Mouse (Mus musculus) CH12.LX (cell line): ENCODE results near the gene Gm49320. TPM values are rescaled to one million over a fixed set of nuclear protein-coding genes. Genes with fewer than 3 reads are reported as not detected.

ENCODE experiments used
- DNase-seq: peaks from one replicate; pipeline ENCODE4 v3.0.0-alpha.2; 2013; ENCODE audit errors: extremely low read depth
- H3K27ac ChIP-seq: 2 replicates; pipeline ENCODE4 v1.5.1; 2012; ENCODE audit warnings: low read depth, mild to moderate bottlenecking, control low read depth, moderate library complexity; ENCODE audit not compliant: insufficient read depth
- H3K27me3 ChIP-seq: replicated peaks from 2 replicates; pipeline ENCODE3; 2012; ENCODE audit warnings: inconsistent platforms
- H3K36me3 ChIP-seq, 2 experiments: replicated peaks in 1 of 2; 2 replicates each; pipeline versions ENCODE3 to v1.6.1; 2012; ENCODE audit warnings: inconsistent platforms in 1 of 2, low read length in 1 of 2, mild to moderate bottlenecking in 1 of 2, mixed read lengths in 1 of 2, moderate library complexity in 1 of 2; ENCODE audit not compliant: control insufficient read depth in 1 of 2, insufficient read depth in 1 of 2
- H3K4me1 ChIP-seq, 2 experiments: 2 replicates each; pipeline ENCODE4 v1.6.1; 2012; ENCODE audit warnings: inconsistent platforms in 1 of 2, moderate library complexity in 1 of 2; ENCODE audit not compliant: insufficient read depth in 2 of 2, control insufficient read depth in 1 of 2
- H3K4me2 ChIP-seq: 2 replicates; pipeline ENCODE4 v1.6.1; 2012; ENCODE audit warnings: low read depth, mild to moderate bottlenecking, control low read depth; ENCODE audit not compliant: poor library complexity, insufficient read depth, severe bottlenecking
- H3K4me3 ChIP-seq, 3 experiments: fragments of 150-350 bp in 1 of 3; sonication (generic) in 1 of 3; replicated peaks in 1 of 3; 2 replicates each; pipeline versions ENCODE3 to v1.5.1; 2011 to 2012; ENCODE audit warnings: low read depth in 2 of 3, low read length in 2 of 3, mild to moderate bottlenecking in 2 of 3, moderate library complexity in 2 of 3, control low read depth in 1 of 3, improper control_type of control experiment in 1 of 3, inconsistent platforms in 1 of 3, mixed read lengths in 1 of 3; ENCODE audit not compliant: poor library complexity in 1 of 3
- H3K79me2 ChIP-seq: replicated peaks from 2 replicates; pipeline ENCODE4 v1.6.1; 2012; ENCODE audit warnings: mild to moderate bottlenecking, moderate library complexity; ENCODE audit not compliant: control insufficient read depth, poor library complexity, insufficient read depth, severe bottlenecking; ENCODE audit errors: extremely low read depth
- H3K9ac ChIP-seq: 2 replicates; pipeline ENCODE4 v1.6.1; 2012; ENCODE audit warnings: low read depth, mild to moderate bottlenecking, control low read depth, moderate library complexity; ENCODE audit not compliant: insufficient read depth
- H3K9me3 ChIP-seq: replicated peaks from 2 replicates; pipeline ENCODE3; 2012; ENCODE audit warnings: low read length, inconsistent platforms, mixed read lengths
- BHLHE40 ChIP-seq: IDR thresholded peaks from 2 replicates; pipeline ENCODE4 v1.6.1; 2011; ENCODE audit warnings: mild to moderate bottlenecking, low read depth, low read length, improper control_type of control experiment
- CHD1 ChIP-seq: IDR thresholded peaks from 2 replicates; pipeline ENCODE4 v1.6.1; 2012; ENCODE audit warnings: low read depth, low read length, improper control_type of control experiment, inconsistent platforms
- CHD2 ChIP-seq: IDR thresholded peaks from 2 replicates; pipeline ENCODE4 v1.6.1; 2011; ENCODE audit warnings: low read length, improper control_type of control experiment
- CTCF ChIP-seq, 2 experiments: IDR thresholded peaks in 1 of 2; conservative IDR thresholded peaks in 1 of 2; 2 replicates each; pipeline ENCODE4 v1.5.1; 2011 to 2012; ENCODE audit warnings: low read depth in 2 of 2, low read length in 2 of 2, improper control_type of control experiment in 1 of 2, inconsistent platforms in 1 of 2, mild to moderate bottlenecking in 1 of 2, moderate library complexity in 1 of 2
- E2F4 ChIP-seq: IDR thresholded peaks from 2 replicates; pipeline ENCODE4 v1.6.1; 2011; ENCODE audit warnings: low read depth, low read length, improper control_type of control experiment; ENCODE audit not compliant: insufficient replicate concordance
- ELF1 ChIP-seq: IDR thresholded peaks from 2 replicates; pipeline ENCODE4 v1.6.1; 2014; ENCODE audit warnings: low read depth, mild to moderate bottlenecking, inconsistent platforms, low read length, improper control_type of control experiment
- EP300 ChIP-seq: IDR thresholded peaks from 2 replicates; pipeline ENCODE4 v1.6.1; 2011; ENCODE audit warnings: low read length, improper control_type of control experiment
- ETS1 ChIP-seq: conservative IDR thresholded peaks from 2 replicates; pipeline ENCODE4 v1.6.1; 2012; ENCODE audit warnings: low read depth, mild to moderate bottlenecking, inconsistent platforms, low read length, improper control_type of control experiment, moderate library complexity
- GABPA ChIP-seq: IDR thresholded peaks from 2 replicates; pipeline ENCODE4 v1.6.1; 2012; ENCODE audit warnings: low read depth, low read length, improper control_type of control experiment, inconsistent platforms; ENCODE audit not compliant: insufficient replicate concordance
- IRF4 ChIP-seq: IDR thresholded peaks from 2 replicates; pipeline ENCODE4 v1.6.1; 2014; ENCODE audit warnings: low read depth, mild to moderate bottlenecking, inconsistent platforms, low read length, improper control_type of control experiment
- JUND ChIP-seq: conservative IDR thresholded peaks from 2 replicates; pipeline ENCODE4 v1.6.1; 2011; ENCODE audit warnings: low read depth, low read length, improper control_type of control experiment
- KAT2A ChIP-seq: IDR thresholded peaks from 2 replicates; pipeline ENCODE4 v1.6.1; 2012; ENCODE audit warnings: low read length, improper control_type of control experiment, inconsistent platforms; ENCODE audit not compliant: insufficient replicate concordance
- MAX ChIP-seq: IDR thresholded peaks from 2 replicates; pipeline ENCODE4 v1.6.1; 2011; ENCODE audit warnings: low read length, improper control_type of control experiment
- MEF2A ChIP-seq: IDR thresholded peaks from 2 replicates; pipeline ENCODE4 v1.6.1; 2014; ENCODE audit warnings: low read depth, mild to moderate bottlenecking, inconsistent platforms, low read length, improper control_type of control experiment, borderline replicate concordance
- MXI1 ChIP-seq: IDR thresholded peaks from 2 replicates; pipeline ENCODE4 v1.6.1; 2011; ENCODE audit warnings: mild to moderate bottlenecking, low read depth, low read length, improper control_type of control experiment
- MYC ChIP-seq: IDR thresholded peaks from 2 replicates; pipeline ENCODE4 v1.6.1; 2011; ENCODE audit warnings: low read depth, mild to moderate bottlenecking, improper control_type of control experiment, low read length
- NELFE ChIP-seq: IDR thresholded peaks from 2 replicates; pipeline ENCODE4 v1.6.1; 2011; ENCODE audit warnings: low read depth, low read length, improper control_type of control experiment
- NRF1 ChIP-seq: IDR thresholded peaks from 2 replicates; pipeline ENCODE4 v1.6.1; 2014; ENCODE audit warnings: low read depth, mild to moderate bottlenecking, inconsistent platforms, low read length, improper control_type of control experiment, moderate library complexity
- PAX5 ChIP-seq: IDR thresholded peaks from 2 replicates; pipeline ENCODE4 v1.6.1; 2012; ENCODE audit warnings: low read length, inconsistent platforms, mixed read lengths
- POLR2A ChIP-seq: IDR thresholded peaks from 2 replicates; pipeline ENCODE4 v1.6.1; 2011; ENCODE audit warnings: low read depth, mild to moderate bottlenecking, improper control_type of control experiment, low read length
- RCOR1 ChIP-seq: conservative IDR thresholded peaks from 2 replicates; pipeline ENCODE4 v1.6.1; 2012; ENCODE audit warnings: low read depth, mild to moderate bottlenecking, inconsistent platforms, low read length, improper control_type of control experiment
- SIN3A ChIP-seq: IDR thresholded peaks from 2 replicates; pipeline ENCODE4 v1.6.1; 2012; ENCODE audit warnings: low read length, improper control_type of control experiment, inconsistent platforms
- TCF12 ChIP-seq: IDR thresholded peaks from 2 replicates; pipeline ENCODE4 v1.6.1; 2014; ENCODE audit warnings: low read depth, mild to moderate bottlenecking, inconsistent platforms, low read length, improper control_type of control experiment
- UBTF ChIP-seq: IDR thresholded peaks from 2 replicates; pipeline ENCODE4 v1.6.1; 2012; ENCODE audit warnings: low read depth, mild to moderate bottlenecking, inconsistent platforms, low read length, improper control_type of control experiment, moderate library complexity
- USF1 ChIP-seq: IDR thresholded peaks from 2 replicates; pipeline ENCODE4 v1.6.1; 2014; ENCODE audit warnings: low read depth, mild to moderate bottlenecking, inconsistent platforms, low read length, improper control_type of control experiment
- USF2 ChIP-seq: conservative IDR thresholded peaks from 2 replicates; pipeline ENCODE4 v1.6.1; 2011; ENCODE audit warnings: low read depth, low read length, improper control_type of control experiment
- ZC3H11A ChIP-seq: IDR thresholded peaks from 2 replicates; pipeline ENCODE4 v1.6.1; 2012; ENCODE audit warnings: low read depth, mild to moderate bottlenecking, inconsistent platforms, low read length, improper control_type of control experiment
- ZKSCAN1 ChIP-seq: IDR thresholded peaks from 2 replicates; pipeline ENCODE4 v1.6.1; 2012; ENCODE audit warnings: low read depth, inconsistent platforms, low read length, improper control_type of control experiment, borderline replicate concordance
- ZMIZ1 ChIP-seq: IDR thresholded peaks from 2 replicates; pipeline ENCODE4 v1.6.1; 2012; ENCODE audit warnings: low read depth, mild to moderate bottlenecking, inconsistent platforms, low read length, improper control_type of control experiment
- ZNF384 ChIP-seq: IDR thresholded peaks from 2 replicates; pipeline ENCODE4 v1.6.1; 2012; ENCODE audit warnings: low read depth, low read length, improper control_type of control experiment, inconsistent platforms
- dilution Hi-C: fragments of 300-500 bp; cut with MboI; formaldehyde crosslinking; loops from 2 replicates; pipeline ENCODE4 v1.14.3; 2020; ENCODE audit warnings: low sequenced_read_pairs; ENCODE audit not compliant: extremely low pct_unique_long_range_greater_than_20kb, extremely low pct_ligation_motif_present
- in situ Hi-C: fragments of 300-500 bp; cut with MboI; formaldehyde crosslinking; loops from 3 replicates; pipeline ENCODE4 v1.14.3; 2019; ENCODE audit warnings: low sequenced_read_pairs, low pct_ligation_motif_present, low pct_unique_long_range_greater_than_20kb, mixed read lengths
- polyA plus RNA-seq: library from polyadenylated mRNA; unstranded; fragments of >175 nt; gene quantifications from 2 replicates; pipeline ENCODE4 v1.2.1, GENCODE M21; 2012; ENCODE audit warnings: low read depth; ENCODE audit not compliant: insufficient read length
- total RNA-seq, 2 experiments: library from RNA; depleted of rRNA; stranded (reverse); fragments of 300-350 nt in 1 of 2; fragments of >200 nt in 1 of 2; gene quantifications; 2 replicates each; pipeline ENCODE4 v1.2.3; 2012 to 2014

The Gm49320 gene
- total and polyA plus RNA-seq, 3 experiments = 0.08 to 0.23 (median 0.08) TPM

DNA sequence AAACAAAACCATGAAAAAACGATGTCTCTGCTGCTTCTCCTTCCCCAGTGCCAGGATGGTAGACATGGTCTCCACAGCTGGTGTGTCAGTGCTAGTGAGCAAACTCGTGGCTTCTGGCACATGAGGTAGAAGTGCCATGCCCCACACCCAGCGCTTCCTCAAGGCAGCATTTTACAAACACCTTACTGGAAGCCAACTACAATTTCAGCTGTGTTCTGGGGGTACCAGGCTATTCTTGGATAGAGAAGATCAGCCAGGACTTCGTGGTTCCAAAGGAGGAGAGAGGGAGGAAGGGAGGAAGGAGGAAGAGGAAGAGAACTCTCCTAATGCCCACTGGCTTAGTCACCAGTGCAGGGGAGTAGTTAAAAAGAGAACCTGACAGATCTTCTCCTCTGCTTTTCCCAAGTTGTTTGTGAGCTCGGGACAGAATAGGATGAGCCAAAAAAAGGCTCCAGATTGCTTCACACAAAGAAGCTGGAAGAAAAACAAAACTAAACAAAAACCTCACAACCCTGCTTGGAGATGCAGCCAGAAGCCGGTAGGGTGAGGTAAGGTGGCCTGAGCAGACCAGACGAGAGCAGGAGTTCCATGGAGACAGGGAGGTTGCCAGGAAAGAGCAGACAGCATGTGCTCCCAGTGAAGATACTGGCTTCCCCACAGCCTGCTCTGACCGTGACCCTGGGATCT, 24.6 kb downstream of the Gm49320 start:
- Histone ChIP-seq H3K79me2 (no peaks in the 10 kb centered on the region), H3K4me3 (no peak overlapping the region), H3K27me3 (no peaks in the 10 kb centered on the region), H3K9me3 (no peaks in the 10 kb centered on the region), H3K4me1 (no peaks in the 10 kb centered on the region), H3K4me2 (no peak overlapping the region), H3K9ac (no peak overlapping the region), H3K27ac (no peak overlapping the region), H3K36me3 (peaks cover 95 to 99% of the 10 kb centered on the region in 2 experiments)
- no peak for TF ChIP-seq POLR2A
- TF ChIP-seq ETS1 = no peak
- no peak for TF ChIP-seq MEF2A
- TF ChIP-seq MYC = no peak
- TF ChIP-seq USF2 = no peak
- no peak for TF ChIP-seq KAT2A
- TF ChIP-seq MAX = no peak
- no peak for TF ChIP-seq CHD1
- TF ChIP-seq UBTF = no peak
- TF ChIP-seq BHLHE40 = no peak
- TF ChIP-seq E2F4 = no peak
- no peak for TF ChIP-seq CHD2
- no peak for TF ChIP-seq GABPA
- TF ChIP-seq EP300 = no peak
- no peak for TF ChIP-seq ZMIZ1
- TF ChIP-seq PAX5 = no peak
- no peak for TF ChIP-seq IRF4
- TF ChIP-seq RCOR1 = no peak
- TF ChIP-seq ELF1 = no peak
- no peak for TF ChIP-seq MXI1
- in situ Hi-C loops (no loop called here), dilution Hi-C loops (no loop called here)
- no peak for DNase-seq

DNA sequence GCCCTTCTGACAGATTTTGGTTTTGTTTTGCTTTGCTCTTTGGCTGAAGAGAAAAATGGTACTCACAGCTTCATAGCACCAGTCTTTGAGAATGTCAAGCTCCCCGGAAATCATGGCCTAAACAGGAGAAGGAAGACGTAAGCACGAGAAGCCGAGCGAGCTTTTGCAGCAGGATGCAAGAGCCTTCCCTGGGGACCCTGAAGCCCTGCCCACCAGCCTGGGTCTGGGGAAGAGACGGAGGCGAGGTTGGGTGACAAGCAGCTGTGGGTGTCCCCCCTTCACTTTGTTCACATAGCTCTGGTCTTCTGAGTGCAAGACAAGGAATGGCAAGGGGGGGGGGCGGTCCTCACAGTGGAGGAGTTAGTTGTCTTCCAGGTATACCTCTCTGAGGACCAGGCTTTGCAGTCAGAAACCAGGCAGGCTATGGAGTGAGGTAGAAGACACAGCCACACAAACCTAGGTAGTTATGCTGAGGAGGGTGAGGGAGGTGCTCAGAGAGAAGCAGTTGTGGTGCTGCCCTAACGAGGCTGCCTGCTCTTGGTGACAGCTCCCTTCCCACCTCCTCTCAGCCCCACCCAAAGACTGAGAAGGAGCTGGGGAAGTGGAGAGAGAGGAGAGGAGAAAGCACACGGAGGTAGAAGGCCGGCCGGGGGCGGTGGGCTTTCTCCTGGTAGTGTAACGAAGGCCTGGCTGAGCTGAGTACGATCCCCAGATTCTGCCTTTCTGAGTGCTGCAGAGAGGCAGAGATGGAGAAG, 26.7 kb downstream of the Gm49320 start:
- H3K36me3 ChIP-seq = peaks cover 94 to 99% of the 10 kb centered on the region in 2 experiments

More for the DNA sequence above, 26.7 kb downstream of the Gm49320 start:
- TF ChIP-seq CTCF (conservative IDR thresholded peaks at IDR 0.05 in 1 of 2, IDR thresholded peaks at IDR 0.05 in 1 of 2; ENCODE audit: low read depth in 2 of 2, low read length in 2 of 2) (no peak), NELFE (no peak), USF1 (no peak), NRF1 (no peak), SIN3A (no peak), ZNF384 (no peak), JUND (no peak), POLR2A (no peak), MAX (no peak), ZKSCAN1 (no peak), ZC3H11A (no peak), MXI1 (no peak), TCF12 (no peak)
- H3K27ac ChIP-seq = no peak overlapping the region
- dilution Hi-C loops (no loop called here), in situ Hi-C loops (no loop called here)
- no peak for DNase-seq
- no peaks in the 10 kb centered on the region for H3K79me2 ChIP-seq
- no peak overlapping the region for H3K4me2 ChIP-seq
- H3K4me1 ChIP-seq = no peaks in the 10 kb centered on the region
- H3K4me3 ChIP-seq = no peak overlapping the region
- no peaks in the 10 kb centered on the region for H3K9me3 ChIP-seq
- no peak overlapping the region for H3K9ac ChIP-seq
- H3K27me3 ChIP-seq = no peaks in the 10 kb centered on the region
